Mouse (Mus musculus): ENCODE results near the gene Lpp. TPM values are rescaled to one million over a fixed set of nuclear protein-coding genes. Genes with fewer than 3 reads are reported as not detected.

The Lpp gene
- polyA plus RNA-seq, 1 experiment from 2014 or later: 23.0 TPM

GRCm38 (mm10) chr16:24914393-24914751, 521.1 kb downstream of the Lpp start:
- H3K27ac ChIP-seq (replicated peaks): no peak overlapping the region
- H3K27me3 ChIP-seq (ENCODE audit: low read depth, poor library complexity, severe bottlenecking): no peaks in the 10 kb centered on the region
- H3K36me3 ChIP-seq: no peaks in the 10 kb centered on the region
- H3K9me3 ChIP-seq (replicated peaks): no peaks in the 10 kb centered on the region
- H3K4me1 ChIP-seq: peaks cover 2% of the 10 kb centered on the region
- no peak overlapping the region for H3K4me3 ChIP-seq
- 53% methylated on average over 3 of the region's 3 CpGs for WGBS
- no peak for DNase-seq (ENCODE audit: low spot score)

DNA sequence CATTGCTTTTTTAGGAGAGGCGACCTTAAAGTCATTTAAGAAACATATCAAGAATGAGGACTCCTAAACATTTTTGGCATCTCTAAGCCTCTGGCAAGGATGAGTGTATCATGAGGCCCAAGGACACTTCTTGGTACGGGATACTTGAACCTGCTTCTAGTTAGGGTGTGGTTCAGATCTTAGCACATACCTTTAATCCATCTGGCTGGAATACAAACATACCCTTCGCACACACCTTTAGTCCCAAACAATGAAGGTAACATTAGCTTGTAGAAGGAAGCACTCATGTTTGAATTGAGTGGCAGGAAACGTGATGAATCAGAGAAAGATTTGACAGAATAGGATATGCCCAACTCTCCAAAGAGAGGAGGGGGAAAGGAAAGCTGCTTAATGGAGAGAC, 522.2 kb downstream of the Lpp start:
- Histone ChIP-seq H3K27ac (replicated peaks) (no peak overlapping the region), H3K9me3 (replicated peaks) (no peaks in the 10 kb centered on the region), H3K27me3 (ENCODE audit: low read depth, poor library complexity, severe bottlenecking) (no peaks in the 10 kb centered on the region), H3K36me3 (no peaks in the 10 kb centered on the region), H3K4me3 (no peak overlapping the region), H3K4me1 (peaks cover 6% of the 10 kb centered on the region)
- 87% methylated on average over 4 of the region's 4 CpGs for WGBS
- no peak for DNase-seq (ENCODE audit: low spot score)

DNA sequence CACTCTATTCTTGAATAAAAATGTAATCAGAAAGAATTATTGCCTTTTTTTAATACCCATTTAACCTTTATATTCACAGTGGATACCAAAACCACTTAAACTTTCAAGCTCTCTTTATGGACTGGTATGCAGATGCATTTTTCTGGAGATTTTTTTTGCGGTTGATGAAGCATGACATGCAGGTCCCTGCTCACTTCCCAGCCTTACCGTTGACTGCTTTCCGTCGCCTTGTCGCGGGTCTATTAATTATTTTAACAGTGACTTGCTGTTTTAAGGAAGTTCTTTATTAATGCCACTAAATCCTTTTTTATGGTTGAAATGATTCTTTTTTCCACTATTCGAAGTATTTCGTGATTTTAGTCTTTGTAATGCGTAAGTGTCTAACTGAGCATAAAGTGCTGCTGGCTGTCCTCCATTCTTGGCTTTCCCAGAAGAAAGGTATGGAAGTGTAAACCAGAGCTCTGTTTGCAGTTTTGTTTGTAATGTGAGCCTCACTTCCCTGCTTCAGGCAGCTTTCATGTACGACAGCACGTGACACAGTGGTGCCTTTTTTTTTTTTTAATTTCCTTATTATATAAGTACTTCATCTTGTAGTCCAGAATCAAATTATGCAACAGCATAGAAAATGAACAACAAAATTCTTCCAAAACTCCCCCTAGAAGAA, 526.2 kb downstream of the Lpp start:
- DNase-seq (ENCODE audit: low spot score): no peak
- H3K4me1 ChIP-seq: peaks cover 6% of the 10 kb centered on the region
- H3K27ac ChIP-seq (replicated peaks): no peak overlapping the region
- no peaks in the 10 kb centered on the region for H3K9me3 ChIP-seq (replicated peaks)
- no peak overlapping the region for H3K4me3 ChIP-seq
- H3K27me3 ChIP-seq (ENCODE audit: low read depth, poor library complexity, severe bottlenecking): no peaks in the 10 kb centered on the region
- 46% methylated on average over 11 of the region's 11 CpGs for WGBS
- no peaks in the 10 kb centered on the region for H3K36me3 ChIP-seq

DNA sequence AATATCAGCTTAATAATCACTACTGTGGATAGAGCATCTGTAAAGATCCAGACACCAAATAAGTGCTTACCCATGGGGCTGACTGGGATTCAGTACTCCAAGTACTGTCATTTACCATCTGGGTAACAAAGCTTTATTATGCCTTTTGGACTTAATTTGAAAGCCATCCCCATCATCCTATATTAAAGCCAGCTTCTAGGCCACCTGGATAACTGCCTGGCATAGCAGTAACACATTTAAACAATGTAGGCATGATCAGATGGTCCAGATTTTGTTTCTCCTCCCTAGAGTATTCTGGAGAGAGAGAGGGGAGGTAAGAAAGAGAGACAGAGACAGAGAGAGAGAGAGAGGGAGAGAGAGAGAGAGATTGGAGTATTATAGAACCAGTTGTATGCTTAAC, 536.8 kb downstream of the Lpp start:
- H3K9me3 ChIP-seq (replicated peaks): no peaks in the 10 kb centered on the region
- no peaks in the 10 kb centered on the region for H3K27me3 ChIP-seq (ENCODE audit: low read depth, poor library complexity, severe bottlenecking)
- DNase-seq (ENCODE audit: low spot score): no peak
- H3K4me3 ChIP-seq: no peak overlapping the region
- peaks cover 3% of the 10 kb centered on the region for H3K4me1 ChIP-seq
- H3K27ac ChIP-seq (replicated peaks): no peak overlapping the region
- no peaks in the 10 kb centered on the region for H3K36me3 ChIP-seq

DNA sequence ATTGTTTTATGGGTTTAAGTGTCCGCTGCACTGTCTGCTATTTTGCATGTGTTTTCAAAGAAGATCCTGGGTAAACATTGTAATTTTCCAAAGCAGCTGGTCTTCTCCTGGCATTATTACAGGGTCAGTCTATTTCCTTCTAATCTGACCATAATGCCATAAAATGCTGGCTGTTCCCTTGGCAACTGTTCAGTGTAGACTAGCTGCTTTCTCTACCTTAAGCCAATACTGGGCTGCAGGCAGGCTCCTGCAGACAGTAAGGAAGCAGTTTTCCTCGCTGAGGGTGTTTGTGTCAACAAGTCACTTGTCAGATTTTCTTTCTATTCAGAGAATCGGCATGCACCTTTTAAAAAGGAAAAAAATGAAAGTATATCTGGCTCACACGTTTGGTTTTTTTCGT, 537.3 kb downstream of the Lpp start:
- Histone ChIP-seq H3K27ac (replicated peaks) (no peak overlapping the region), H3K9me3 (replicated peaks) (no peaks in the 10 kb centered on the region), H3K4me3 (no peak overlapping the region), H3K36me3 (no peaks in the 10 kb centered on the region), H3K4me1 (peaks cover 3% of the 10 kb centered on the region), H3K27me3 (ENCODE audit: low read depth, poor library complexity, severe bottlenecking) (no peaks in the 10 kb centered on the region)
- no peak for DNase-seq (ENCODE audit: low spot score)
- WGBS: 82% methylated on average over 5 of the region's 5 CpGs

DNA sequence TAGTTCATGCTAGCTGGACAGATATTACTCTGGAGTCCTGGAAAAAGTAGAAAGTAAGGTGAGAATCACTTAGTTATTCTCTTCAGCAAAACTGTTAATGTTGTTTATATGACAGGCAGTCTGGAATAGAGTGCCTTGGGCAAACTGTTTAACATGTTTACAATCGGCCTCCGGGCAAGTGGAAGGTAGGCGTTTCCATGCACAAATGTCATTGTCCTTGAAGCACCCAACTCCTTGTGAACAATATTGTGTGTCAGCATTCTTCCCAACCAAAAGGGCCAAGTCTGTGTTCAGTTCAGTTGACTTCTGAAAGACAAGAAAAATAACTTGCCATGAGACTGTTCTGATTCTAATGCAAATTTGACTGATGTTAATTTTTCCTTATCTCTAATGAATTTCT, 539.5 kb downstream of the Lpp start:
- no peaks in the 10 kb centered on the region for H3K27me3 ChIP-seq (ENCODE audit: low read depth, poor library complexity, severe bottlenecking)
- no peak overlapping the region for H3K4me3 ChIP-seq
- H3K36me3 ChIP-seq: no peaks in the 10 kb centered on the region
- H3K27ac ChIP-seq (replicated peaks): no peak overlapping the region
- peaks cover 3% of the 10 kb centered on the region for H3K4me1 ChIP-seq
- WGBS: 93% methylated on average over 3 of the region's 3 CpGs
- H3K9me3 ChIP-seq (replicated peaks): no peaks in the 10 kb centered on the region
- no peak for DNase-seq (ENCODE audit: low spot score)

DNA sequence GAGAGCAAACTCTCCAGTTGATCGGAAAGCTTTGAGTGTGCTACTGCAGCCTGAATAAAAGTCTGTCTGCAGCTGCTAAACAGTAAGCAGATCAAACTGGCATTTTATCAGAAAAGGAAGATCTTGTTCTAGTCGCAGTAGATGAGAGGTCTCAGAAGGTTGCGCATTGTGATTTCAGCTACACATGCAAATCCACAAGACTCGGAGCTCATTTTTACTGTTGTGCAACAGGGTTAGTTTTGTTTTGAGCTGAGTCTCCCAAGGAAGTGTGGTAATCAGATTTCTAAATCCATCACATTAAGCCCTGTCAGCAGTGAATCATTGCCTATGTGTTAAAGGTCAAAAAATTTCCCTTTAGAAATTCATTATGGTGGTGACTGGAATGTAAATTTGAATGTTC, 540.4 kb downstream of the Lpp start:
- DNase-seq (ENCODE audit: low spot score): no peak
- Histone ChIP-seq H3K27ac (replicated peaks) (no peak overlapping the region), H3K9me3 (replicated peaks) (no peaks in the 10 kb centered on the region), H3K4me3 (no peak overlapping the region), H3K36me3 (no peaks in the 10 kb centered on the region), H3K27me3 (ENCODE audit: low read depth, poor library complexity, severe bottlenecking) (no peaks in the 10 kb centered on the region), H3K4me1 (peaks cover 3% of the 10 kb centered on the region)
- WGBS: 93% methylated on average over 4 of the region's 4 CpGs

- Histone ChIP-seq H3K4me3 (no peak overlapping the region), H3K9me3 (replicated peaks) (no peaks in the 10 kb centered on the region), H3K4me1 (peaks cover 17% of the 10 kb centered on the region), H3K27me3 (ENCODE audit: low read depth, poor library complexity, severe bottlenecking) (peaks cover 9% of the 10 kb centered on the region; the same call in 1 of the 2 replicates), H3K36me3 (no peaks in the 10 kb centered on the region), H3K27ac (replicated peaks) (no peak overlapping the region)
- WGBS: 52% methylated on average over 9 of the region's 9 CpGs
- DNase-seq (ENCODE audit: low spot score): peak; percentile 27
Measured at GRCm38 (mm10) chr16:24941306-24942160, 548.2 kb downstream of the Lpp start.

DNA sequence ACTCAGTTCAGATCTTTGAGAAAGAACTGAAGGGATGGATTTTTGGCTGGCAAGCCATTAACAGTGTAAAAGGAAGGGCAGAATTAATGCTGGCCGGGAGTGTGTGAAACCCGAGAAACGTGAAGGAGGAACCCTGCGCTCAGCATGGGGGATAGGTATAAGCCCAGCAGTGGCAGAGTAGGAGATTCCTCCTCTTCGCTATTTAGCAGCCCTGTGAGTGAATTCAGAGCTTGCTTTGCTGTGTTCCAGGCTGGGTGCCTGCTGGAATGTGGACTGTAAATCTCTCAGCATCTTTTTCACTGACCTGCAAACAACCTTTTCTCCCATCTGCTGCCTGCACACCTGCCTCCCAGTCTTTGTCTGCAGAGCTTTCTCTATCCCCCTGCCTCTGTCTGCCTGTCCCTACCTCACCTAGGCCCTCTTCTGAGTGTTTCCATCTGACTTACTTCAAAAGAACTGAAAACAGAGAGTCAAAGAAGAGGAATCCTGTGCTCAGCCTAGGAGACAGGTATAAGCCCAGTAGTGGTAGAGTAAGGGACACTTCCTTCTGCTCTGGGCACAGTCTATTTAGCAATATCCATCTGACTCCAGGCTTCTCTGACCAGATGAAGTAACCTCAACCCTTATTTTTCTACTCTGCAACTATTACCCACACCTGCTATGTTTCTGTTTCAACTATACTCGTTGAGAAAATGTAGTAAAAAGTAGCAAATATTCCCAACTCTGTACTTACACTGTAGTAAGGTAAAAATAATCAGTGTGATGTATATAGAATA, 550.4 kb downstream of the Lpp start:
- H3K9me3 ChIP-seq (replicated peaks): no peaks in the 10 kb centered on the region
- H3K27me3 ChIP-seq (ENCODE audit: low read depth, poor library complexity, severe bottlenecking): peaks cover 9% of the 10 kb centered on the region; the same call in 1 of the 2 replicates
- H3K4me3 ChIP-seq: no peak overlapping the region
- peaks cover 17% of the 10 kb centered on the region for H3K4me1 ChIP-seq
- H3K36me3 ChIP-seq: no peaks in the 10 kb centered on the region
- H3K27ac ChIP-seq (replicated peaks): no peak overlapping the region
- DNase-seq (ENCODE audit: low spot score): no peak
- 26% methylated on average over 6 of the region's 6 CpGs for WGBS

- Histone ChIP-seq H3K4me3 (no peak overlapping the region), H3K36me3 (no peaks in the 10 kb centered on the region), H3K27ac (replicated peaks) (no peak overlapping the region), H3K4me1 (peaks cover 11% of the 10 kb centered on the region), H3K27me3 (ENCODE audit: low read depth, poor library complexity, severe bottlenecking) (peaks cover 9% of the 10 kb centered on the region; the same call in 1 of the 2 replicates), H3K9me3 (replicated peaks) (no peaks in the 10 kb centered on the region)
- 84% methylated on average over 1 of the region's 1 CpGs for WGBS
- DNase-seq (ENCODE audit: low spot score): no peak
Measured at GRCm38 (mm10) chr16:24946356-24946755, 553.0 kb downstream of the Lpp start.

- H3K9me3 ChIP-seq (replicated peaks): no peaks in the 10 kb centered on the region
- no peaks in the 10 kb centered on the region for H3K36me3 ChIP-seq
- H3K4me3 ChIP-seq: no peak overlapping the region
- 97% methylated on average over 1 of the region's 1 CpGs for WGBS
- H3K27me3 ChIP-seq (ENCODE audit: low read depth, poor library complexity, severe bottlenecking): peaks cover 9% of the 10 kb centered on the region; the same call in 1 of the 2 replicates
- no peak for DNase-seq (ENCODE audit: low spot score)
- no peak overlapping the region for H3K27ac ChIP-seq (replicated peaks)
- peaks cover 6% of the 10 kb centered on the region for H3K4me1 ChIP-seq
Measured at GRCm38 (mm10) chr16:24947485-24947884, 554.2 kb downstream of the Lpp start.

DNA sequence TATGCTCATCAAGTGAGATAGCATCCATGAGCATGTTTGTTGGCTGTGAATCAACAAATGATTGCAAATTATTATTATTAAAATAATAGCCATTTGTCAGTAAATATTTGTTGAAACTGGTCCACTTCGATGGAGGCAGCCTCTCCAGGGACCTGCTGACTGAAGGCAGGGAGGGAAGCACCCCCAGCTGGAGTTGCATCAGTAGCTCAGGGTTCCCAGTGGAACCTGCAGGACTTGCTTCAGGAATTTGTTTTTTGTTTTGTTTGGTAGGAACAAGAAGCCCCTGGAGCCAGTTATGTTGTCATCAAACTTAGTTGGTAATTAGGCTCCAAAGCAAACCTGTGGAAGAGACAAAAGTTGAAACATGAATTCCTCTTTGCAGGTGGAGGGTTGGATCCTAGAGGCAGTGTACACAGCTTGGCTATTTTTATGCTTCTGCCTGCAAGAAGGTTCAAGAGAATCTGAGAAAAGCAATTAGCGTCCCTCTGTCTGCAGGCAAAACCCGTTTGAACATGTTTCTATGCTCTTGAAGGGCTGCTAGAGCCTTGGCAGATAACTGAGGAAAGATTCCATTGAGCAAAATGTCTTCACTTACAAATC, 554.9 kb downstream of the Lpp start:
- DNase-seq (ENCODE audit: low spot score): no peak
- 67% methylated on average over 3 of the region's 3 CpGs for WGBS
- no peaks in the 10 kb centered on the region for H3K9me3 ChIP-seq (replicated peaks)
- no peaks in the 10 kb centered on the region for H3K36me3 ChIP-seq
- H3K27ac ChIP-seq (replicated peaks): no peak overlapping the region
- H3K4me1 ChIP-seq: peaks cover 6% of the 10 kb centered on the region
- H3K27me3 ChIP-seq (ENCODE audit: low read depth, poor library complexity, severe bottlenecking): peaks cover 9% of the 10 kb centered on the region; the same call in 1 of the 2 replicates
- no peak overlapping the region for H3K4me3 ChIP-seq
